Mouse (Mus musculus): ENCODE results near the gene Ppp1r27.

Ppp1r27 gene

GRCm38 (mm10) chr11:120548786-120549167 is 2.2 kb downstream of the Ppp1r27 start:
- DNase-seq (ENCODE audit: extremely low read depth, low read depth, low spot score) = no peak

DNA sequence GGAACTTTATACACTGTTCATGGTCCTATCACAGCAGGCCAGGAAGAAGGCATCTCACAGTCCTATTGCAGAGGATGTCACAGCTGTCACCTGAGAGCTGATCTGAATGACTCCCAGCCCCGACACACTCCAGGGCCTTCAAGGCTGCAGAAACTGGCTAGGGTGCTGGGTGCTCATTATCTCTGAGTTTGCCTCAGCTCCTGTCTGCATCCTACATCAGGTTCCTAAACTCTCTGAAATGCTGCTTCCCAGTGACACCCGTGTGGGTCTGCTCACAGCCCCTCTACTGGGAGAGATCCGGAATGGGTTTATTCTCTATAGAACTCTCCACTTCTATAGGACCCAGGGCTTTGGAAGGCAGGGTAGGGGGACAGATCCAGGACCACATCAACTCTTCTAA is 2.7 kb downstream of the Ppp1r27 start:
- DNase-seq (ENCODE audit: extremely low read depth, low read depth, low spot score) = no peak

DNA sequence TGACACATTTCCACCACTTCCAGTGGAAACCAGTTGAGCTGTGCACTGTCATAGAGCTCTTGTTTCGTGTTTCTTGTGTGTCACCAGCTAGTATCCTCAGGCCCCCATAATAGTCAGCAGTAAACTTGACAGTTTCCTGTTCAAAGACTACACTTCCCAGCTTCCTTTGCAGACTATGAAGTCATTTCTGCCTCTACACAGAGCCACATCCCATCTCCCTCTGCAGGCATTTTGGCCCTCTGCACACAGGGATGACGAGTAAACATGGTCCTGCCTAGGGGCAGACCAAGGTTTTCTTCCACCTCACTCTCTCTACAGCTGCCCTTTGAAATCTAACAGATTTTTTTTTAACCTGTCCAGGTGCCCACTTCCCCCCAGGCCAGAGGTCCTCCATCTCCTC is 3.5 kb downstream of the Ppp1r27 start:
- no peak for DNase-seq (ENCODE audit: extremely low read depth, low read depth, low spot score)

DNA sequence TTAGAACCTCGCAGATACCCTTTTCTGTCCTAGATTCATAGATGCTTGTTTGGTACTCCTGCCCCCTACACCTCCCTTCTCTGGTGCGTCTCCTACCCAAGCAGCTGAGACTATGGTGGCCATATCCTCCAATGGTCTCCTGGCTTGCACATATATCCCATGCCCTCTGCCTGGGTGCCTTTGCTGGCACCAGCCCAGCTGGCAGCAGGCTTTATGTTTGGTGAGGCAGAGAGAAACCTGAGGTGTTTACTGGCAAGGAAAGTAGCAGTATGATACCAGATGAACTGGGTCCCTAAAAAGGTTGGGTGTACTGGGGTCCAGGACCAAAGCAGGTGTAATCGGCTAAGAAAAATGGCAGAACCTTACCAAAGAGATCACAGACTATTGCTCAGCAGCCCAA is 5.0 kb downstream of the Ppp1r27 start:
- DNase-seq (ENCODE audit: extremely low read depth, low read depth, low spot score) = no peak

DNA sequence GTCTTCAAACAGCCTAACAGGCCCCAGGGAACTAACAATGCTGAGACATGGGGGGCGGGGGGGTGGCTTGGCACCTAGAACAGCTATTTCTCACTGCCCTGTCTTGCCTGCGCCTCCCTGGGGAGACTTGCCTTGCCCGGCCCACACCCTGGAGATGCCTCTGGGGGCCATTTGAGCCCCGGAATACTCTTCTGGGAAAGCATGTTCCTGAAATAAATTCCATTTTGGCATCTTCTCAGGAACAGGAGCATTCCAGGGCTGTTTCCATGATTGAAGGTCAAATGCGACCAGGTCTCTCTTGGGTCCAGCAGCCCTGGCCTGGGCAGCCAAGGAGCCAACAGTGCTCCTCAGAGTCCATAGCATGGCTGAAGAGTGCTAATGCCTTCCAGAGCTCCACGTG is 8.6 kb downstream of the Ppp1r27 start:
- no peak for DNase-seq (ENCODE audit: extremely low read depth, low read depth, low spot score)

GRCm38 (mm10) chr11:120541907-120542306 is 9.0 kb downstream of the Ppp1r27 start:
- no peak for DNase-seq (ENCODE audit: extremely low read depth, low read depth, low spot score)

DNA sequence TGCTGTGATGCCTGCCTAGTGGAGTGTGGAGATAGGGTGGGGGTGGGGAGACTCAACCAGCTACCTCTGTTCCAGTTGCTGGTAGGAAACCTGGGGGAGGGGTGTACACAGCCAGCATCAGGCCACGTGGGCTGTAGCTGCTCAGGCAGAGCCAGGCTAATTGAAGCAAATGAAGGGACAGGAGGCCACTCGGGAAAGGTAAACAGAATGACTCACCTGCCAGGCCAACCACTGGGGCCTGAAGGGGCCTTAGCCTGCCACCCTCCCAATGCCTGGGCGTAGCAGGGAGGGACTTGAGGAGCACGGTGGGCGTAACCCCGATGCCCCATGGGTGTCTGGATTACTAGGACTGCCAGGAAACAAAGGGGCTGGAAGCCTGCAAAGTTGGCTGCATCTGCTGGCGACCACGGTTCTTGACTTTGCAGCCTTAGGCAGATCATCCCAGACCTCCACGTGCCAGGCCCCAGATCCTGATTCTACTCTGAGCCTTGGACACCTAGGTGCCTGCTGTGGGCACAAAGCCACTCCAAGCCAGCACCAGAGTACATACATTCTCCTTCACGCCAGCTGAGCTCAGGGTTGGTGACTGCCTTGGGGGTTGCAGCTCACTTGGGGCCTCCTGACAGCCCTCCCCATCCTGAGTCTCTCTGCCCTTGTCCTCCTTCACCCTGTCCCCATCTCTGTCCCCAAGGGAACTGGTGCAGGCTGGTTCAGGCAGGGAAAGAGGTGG is 11.5 kb downstream of the Ppp1r27 start:
- DNase-seq (ENCODE audit: extremely low read depth, low read depth, low spot score) = no peak

DNA sequence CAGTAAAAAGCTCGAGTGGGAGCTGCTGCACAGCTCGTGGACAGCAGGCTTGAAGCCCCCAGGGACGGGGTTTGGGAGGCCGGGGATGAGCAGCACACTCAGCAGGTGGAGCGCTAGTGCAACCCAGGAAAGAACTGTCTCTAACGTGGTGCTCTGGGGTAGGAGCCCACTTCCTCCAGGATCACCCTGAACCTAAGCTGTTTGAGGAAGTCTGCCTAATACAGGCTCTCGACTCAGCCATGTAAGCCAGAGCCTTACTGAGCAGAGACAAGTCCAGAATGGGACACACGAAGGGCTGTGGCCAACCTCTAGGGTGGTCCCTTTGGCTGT is 12.0 kb downstream of the Ppp1r27 start:
- DNase-seq (ENCODE audit: extremely low read depth, low read depth, low spot score) = no peak

GRCm38 (mm10) chr11:120538485-120538884 is 12.4 kb downstream of the Ppp1r27 start:
- no peak for DNase-seq (ENCODE audit: extremely low read depth, low read depth, low spot score)

DNA sequence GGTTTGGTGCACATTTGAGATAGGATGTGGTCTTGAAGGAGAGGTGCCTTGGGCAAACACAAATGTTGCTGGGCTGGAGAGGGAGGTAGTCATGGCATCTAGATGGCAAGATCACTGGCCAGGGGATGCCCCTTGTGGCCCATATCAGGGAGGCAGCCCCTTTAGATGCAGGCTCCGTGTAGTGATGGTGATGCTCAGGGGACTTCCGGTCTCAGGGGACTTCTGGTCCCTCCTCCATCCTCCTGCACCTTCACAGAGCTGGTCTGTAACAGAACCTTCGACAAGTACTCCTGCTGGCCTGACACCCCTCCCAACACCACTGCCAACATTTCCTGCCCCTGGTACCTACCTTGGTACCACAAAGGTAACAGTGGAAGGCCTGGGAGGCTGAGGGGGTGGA is 15.1 kb downstream of the Ppp1r27 start:
- no peak for DNase-seq (ENCODE audit: extremely low read depth, low read depth, low spot score)

- DNase-seq (ENCODE audit: extremely low read depth, low read depth, low spot score) = no peak
These were observed 15.8 kb downstream of the Ppp1r27 start for GRCm38 (mm10) chr11:120535145-120535544.

DNA sequence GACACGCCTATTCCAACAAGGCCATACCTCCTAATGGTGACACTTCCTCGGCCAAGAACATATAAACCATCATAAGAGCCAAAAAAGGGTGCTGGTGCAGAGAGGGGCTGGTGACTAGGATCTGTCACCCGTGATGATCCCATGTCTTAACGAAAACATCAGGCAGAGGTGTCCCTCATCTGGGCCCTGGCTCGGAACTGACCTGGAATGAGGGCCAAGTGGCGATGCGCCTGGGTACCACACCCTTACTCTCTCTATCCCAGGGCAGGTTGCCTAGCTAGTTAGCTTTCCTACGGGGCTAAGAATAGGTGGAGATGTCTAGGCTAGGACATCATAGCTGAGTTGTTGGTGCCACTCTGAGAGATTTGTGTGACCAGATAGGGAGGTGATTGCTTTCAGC is 16.8 kb downstream of the Ppp1r27 start:
- no peak for DNase-seq (ENCODE audit: extremely low read depth, low read depth, low spot score)

GRCm38 (mm10) chr11:120531646-120532045 is 19.3 kb downstream of the Ppp1r27 start:
- DNase-seq (ENCODE audit: extremely low read depth, low read depth, low spot score) = no peak

- no peak for DNase-seq (ENCODE audit: extremely low read depth, low read depth, low spot score)
These were observed 20.6 kb downstream of the Ppp1r27 start, which contains the start of gene Gcgr for GRCm38 (mm10) chr11:120530085-120530964. Gene Gcgr, plus strand, starts transcription at chr11:120530699.

DNA sequence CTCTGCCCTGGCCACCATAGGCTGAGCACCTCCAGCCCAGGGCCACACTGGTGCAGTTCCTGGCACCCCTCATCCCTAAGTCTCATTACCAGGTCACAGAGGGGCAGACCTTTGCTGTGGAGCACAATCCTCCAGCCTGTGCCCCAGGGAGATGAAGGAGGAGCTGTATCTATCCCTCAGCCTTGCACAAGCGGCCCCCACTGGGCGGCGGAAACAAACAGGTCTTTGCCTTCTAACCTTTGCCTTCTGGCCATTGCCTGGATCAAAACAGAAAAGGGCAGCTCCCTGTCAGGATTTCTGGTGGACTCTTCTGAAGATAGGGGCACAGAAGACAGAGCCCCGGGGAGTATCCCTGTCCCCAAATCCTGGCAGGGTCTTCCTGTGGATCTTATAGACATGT is 22.0 kb downstream of the Ppp1r27 start:
- DNase-seq (ENCODE audit: extremely low read depth, low read depth, low spot score) = no peak

DNA sequence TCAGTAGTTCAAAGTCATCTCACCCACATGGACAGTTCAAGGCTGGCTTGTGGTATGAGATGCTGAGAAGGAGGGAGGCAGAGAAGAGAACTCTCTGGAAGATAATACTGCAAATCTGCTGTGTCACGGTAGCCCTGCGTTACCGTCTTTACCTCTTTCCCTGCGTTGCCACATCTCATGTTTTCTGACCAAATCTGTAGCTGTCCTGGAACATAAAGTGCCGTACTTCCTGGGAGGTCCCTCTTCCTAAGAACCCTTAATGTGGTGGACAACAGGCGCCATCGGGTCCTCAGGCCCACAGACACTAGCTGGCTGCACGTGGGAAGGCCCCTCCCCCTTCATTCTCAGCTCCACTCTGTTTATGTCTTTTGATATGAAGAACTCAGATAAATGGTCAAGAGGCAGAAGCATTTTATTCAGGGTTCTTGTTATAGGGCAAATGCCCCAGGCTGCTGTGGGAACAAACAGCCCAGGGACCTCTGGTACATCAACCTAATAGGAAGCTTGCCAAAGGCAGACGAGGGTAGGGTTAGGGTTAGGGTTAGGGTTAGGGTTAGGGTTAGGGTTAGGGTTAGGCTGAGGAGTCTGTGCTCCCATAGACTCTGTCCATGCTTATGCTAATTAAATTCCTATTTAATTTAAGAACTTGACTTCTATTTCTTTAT is 23.1 kb downstream of the Ppp1r27 start:
- no peak for DNase-seq (ENCODE audit: extremely low read depth, low read depth, low spot score)

DNA sequence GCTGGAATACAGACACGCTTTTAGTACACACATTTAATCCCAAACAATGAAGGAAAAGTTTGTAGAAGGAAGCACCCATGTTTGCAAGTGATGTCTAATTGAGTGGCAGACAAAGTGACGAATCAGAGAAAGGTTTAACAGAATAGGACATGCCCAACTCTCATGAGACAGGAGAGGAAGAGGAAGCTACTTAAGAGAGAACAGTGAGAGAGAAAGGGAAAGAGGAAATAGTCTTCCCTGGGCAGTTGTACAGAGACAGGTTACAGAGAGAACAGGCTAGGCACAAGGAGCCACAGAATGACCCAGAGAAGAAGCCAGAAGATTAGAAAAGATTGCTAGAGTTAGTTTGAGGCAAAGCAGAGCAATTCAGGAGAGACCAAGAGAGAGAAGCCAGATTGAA is 25.0 kb downstream of the Ppp1r27 start:
- DNase-seq (ENCODE audit: extremely low read depth, low read depth, low spot score) = no peak

DNA sequence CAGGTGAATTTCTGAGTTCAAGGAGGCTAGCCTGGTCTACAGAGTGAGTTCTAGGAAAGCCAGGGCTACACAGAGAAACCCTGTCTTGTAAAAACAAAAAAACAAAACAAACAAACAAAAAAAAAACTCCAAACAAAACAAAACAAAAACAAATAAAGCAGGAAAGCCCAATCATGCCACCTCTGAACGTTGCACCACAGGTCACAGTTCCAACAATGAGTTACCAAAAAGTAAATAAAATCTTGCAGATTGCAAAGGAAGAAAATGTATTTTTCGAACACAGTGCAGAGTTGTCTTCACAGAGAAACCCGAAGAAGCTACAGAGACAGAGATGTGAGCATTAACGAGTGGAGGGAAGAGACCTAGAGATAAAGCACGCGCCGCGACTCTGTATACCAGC is 28.4 kb downstream of the Ppp1r27 start:
- DNase-seq (ENCODE audit: extremely low read depth, low read depth, low spot score) = no peak

DNA sequence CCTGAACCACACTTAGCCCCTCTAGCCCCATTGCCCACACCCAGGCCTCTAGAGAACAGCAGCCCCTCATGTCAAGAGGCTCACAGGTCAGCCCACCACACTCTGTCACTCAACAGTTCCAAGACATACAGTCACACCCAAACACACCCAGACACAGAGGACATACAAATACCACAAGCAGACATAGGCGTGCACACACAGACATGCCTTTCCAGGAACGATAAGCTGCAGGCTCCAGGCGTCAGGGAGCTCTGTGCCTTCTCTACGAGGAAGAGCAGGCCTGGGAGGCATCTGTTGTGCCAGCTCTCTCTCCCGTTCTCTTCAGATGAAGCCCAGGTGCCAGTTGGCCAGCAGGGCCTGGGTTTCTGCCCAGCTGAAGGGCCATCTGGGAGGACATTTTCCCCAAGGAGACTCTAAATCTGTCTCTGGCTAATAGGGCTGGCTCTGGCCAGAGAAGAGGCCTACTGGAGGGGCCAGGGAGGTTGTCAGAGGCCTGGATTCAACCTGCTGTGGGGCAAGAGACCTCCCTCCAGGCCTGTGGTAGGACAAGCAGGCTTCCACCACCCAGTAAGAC is 29.9 kb downstream of the Ppp1r27 start:
- DNase-seq (ENCODE audit: extremely low read depth, low read depth, low spot score) = no peak

- DNase-seq (ENCODE audit: extremely low read depth, low read depth, low spot score) = no peak
These were observed 30.4 kb downstream of the Ppp1r27 start for GRCm38 (mm10) chr11:120520498-120520897.

DNA sequence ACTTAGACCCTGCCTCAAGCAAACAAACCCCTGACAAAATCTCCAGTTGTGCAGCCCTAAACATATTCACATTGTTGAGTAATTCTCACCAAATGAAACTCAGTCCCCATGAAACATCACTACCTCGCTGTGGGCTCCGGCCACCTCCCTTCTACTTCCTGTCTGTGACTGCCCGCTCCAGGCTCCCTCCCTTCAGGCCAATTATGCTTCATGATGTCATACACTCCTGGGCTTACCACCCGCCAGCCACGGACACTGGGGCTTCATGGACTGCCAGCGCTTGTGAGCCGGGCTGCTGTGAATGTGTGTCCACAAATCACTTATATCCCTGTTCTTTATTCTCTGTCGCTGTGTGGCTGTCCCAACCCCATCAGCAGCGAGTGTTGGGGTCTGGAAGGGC is 31.2 kb downstream of the Ppp1r27 start:
- DNase-seq (ENCODE audit: extremely low read depth, low read depth, low spot score) = no peak

- no peak for DNase-seq (ENCODE audit: extremely low read depth, low read depth, low spot score)
These were observed 32.4 kb downstream of the Ppp1r27 start for GRCm38 (mm10) chr11:120518558-120518957.

All from fat pad, adult 2 months (tissue).